Mouse (Mus musculus) midbrain, embryonic 11.5 days (tissue): ENCODE measurements around the gene Stk19. TPM values are rescaled to one million over a fixed set of nuclear protein-coding genes. Genes with fewer than 3 reads are reported as not detected.

ENCODE experiments used
- ATAC-seq: fragments of 200-750 bp; cut with Nextera tagmentation; 2 replicates; pipeline ENCODE4 v1.8.0; 2017; ENCODE audit warnings: moderate TSS enrichment, moderate library complexity; ENCODE audit not compliant: low FRiP score
- DNase-seq: peaks from one replicate; pipeline ENCODE4 v3.0.0; 2015; ENCODE audit warnings: low spot score; ENCODE audit errors: missing footprints
- H3K27ac ChIP-seq: fragments of 300-500 bp; sonication (generic); 2 replicates; pipeline ENCODE4 v1.5.1; 2014; ENCODE audit warnings: low read depth, low read length
- H3K27me3 ChIP-seq: fragments of 300-500 bp; sonication (generic); 2 replicates; pipeline ENCODE4 v1.6.1; 2014; ENCODE audit warnings: mild to moderate bottlenecking, low read length, moderate library complexity, mixed read lengths; ENCODE audit not compliant: control insufficient read depth, insufficient read depth
- H3K36me3 ChIP-seq: fragments of 300-500 bp; sonication (generic); 2 replicates; pipeline ENCODE4 v1.6.1; 2014; ENCODE audit warnings: mild to moderate bottlenecking, low read length, moderate library complexity, mixed read lengths; ENCODE audit not compliant: control insufficient read depth, insufficient read depth
- H3K4me1 ChIP-seq: fragments of 300-500 bp; sonication (generic); 2 replicates; pipeline ENCODE4 v1.6.1; 2014; ENCODE audit warnings: low read length; ENCODE audit not compliant: control insufficient read depth, insufficient read depth
- H3K4me2 ChIP-seq: fragments of 300-500 bp; sonication (generic); 2 replicates; pipeline ENCODE4 v1.6.1; 2014; ENCODE audit warnings: mild to moderate bottlenecking, moderate library complexity
- H3K4me3 ChIP-seq: fragments of 300-500 bp; sonication (generic); 2 replicates; pipeline ENCODE4 v1.5.1; 2014; ENCODE audit warnings: low read depth, low read length
- H3K9ac ChIP-seq: fragments of 300-500 bp; sonication (generic); 2 replicates; pipeline ENCODE4 v1.6.1; 2014; ENCODE audit warnings: low read length
- H3K9me3 ChIP-seq: fragments of 300-500 bp; sonication (generic); 2 replicates; pipeline ENCODE4 v1.6.1; 2016; ENCODE audit warnings: low read length; ENCODE audit not compliant: control insufficient read depth
- WGBS: fragments of 180-500 bp; shearing (Covaris S2); extraction: QIAGEN DNeasy Blood & Tissue Kit; methylation state at CpG from one replicate; pipeline ENCODE4 v1.1.7; 2014; 5-methylcytosine and 5-hydroxymethylcytosine counted together
- microRNA-seq: library from miRNA; unstranded; fragments of <30 nt; microRNA quantifications from one replicate; pipeline ENCODE4, GENCODE M21; 2017
- polyA plus RNA-seq: library from polyadenylated mRNA; unstranded; fragments of >200 nt; fragmentation: Nextera tagmentation; extraction: Ambion mirVana; gene quantifications from 2 replicates; pipeline ENCODE4 v1.2.1, GENCODE M21; 2014

Gene Stk19
- polyA plus RNA-seq, 1 experiment from 2014 or later: 21.5 TPM

DNA sequence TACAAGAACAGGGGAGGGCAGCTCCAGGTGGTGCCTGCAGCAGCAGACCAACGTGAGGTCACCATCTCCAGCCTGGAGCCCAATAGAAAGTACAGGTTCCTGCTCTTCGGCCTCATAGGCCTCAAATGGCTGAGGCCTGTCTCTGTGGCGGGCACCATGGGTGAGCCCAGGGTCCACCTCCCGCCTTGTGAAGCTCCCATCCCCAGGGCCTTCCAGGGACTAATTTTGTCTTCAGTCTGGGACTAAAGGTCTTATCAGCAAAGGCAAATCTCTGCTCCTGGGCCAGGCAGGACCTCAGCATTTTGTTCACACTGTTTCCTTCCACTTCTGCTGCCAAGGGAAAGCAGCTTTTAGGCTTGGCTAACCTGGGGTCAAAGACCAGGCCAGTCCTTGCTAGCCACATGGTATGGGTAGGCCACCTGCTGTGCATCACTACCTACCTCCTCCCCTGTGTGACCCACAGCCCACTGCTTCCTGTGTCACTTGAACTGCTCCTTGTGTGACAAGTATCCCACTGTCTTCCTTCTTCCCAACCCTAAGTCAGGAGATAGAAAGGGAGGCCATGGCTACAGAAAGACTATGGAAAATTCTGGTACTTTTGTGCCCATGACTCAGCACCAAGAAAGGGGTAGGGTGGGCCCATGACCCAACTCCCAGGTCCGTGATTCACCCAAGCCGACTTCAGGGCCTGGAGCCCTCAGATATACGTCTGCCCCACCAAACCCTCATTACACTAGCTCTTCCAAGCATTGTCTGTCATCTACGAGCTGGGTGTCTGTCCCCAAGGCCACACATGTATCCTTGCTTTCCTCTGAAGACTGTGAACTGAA lies 40.2 kb downstream of the Stk19 start:
- Histone ChIP-seq H3K36me3 (no peaks in the 10 kb centered on the region), H3K9me3 (no peaks in the 10 kb centered on the region), H3K4me2 (no peak overlapping the region), H3K9ac (no peak overlapping the region), H3K4me3 (no peak overlapping the region), H3K4me1 (no peaks in the 10 kb centered on the region), H3K27me3 (no peaks in the 10 kb centered on the region), H3K27ac (no peak overlapping the region)
- ATAC-seq (no peak), DNase-seq (no peak)
- WGBS: 84% methylated on average over 8 of the region's 8 CpGs

DNA sequence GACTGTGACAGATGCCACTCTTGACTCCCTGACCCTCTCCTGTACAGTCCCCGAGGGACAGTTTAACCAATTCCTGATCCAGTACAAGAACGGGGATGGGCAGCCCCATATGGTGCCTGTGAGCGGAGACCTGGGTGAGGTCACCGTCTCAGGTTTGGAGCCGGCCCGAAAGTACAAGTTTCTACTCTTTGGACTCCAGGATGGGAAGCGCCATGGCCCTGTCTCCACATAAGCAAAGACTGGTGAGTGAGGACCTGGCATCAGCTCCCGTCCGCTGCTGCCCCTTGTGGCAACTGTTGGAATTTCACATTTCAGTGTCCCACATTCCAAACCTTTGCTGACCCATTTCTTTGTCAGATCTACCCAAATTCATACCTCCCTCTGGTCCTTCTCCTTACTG lies 41.1 kb downstream of the Stk19 start:
- Histone ChIP-seq H3K27me3 (no peaks in the 10 kb centered on the region), H3K9ac (no peak overlapping the region), H3K36me3 (no peaks in the 10 kb centered on the region), H3K4me1 (no peaks in the 10 kb centered on the region), H3K9me3 (no peaks in the 10 kb centered on the region), H3K4me3 (no peak overlapping the region), H3K4me2 (no peak overlapping the region), H3K27ac (no peak overlapping the region)
- peak; percentile 87 for DNase-seq
- ATAC-seq: no peak
- WGBS: 59% methylated on average over 9 of the region's 9 CpGs

DNA sequence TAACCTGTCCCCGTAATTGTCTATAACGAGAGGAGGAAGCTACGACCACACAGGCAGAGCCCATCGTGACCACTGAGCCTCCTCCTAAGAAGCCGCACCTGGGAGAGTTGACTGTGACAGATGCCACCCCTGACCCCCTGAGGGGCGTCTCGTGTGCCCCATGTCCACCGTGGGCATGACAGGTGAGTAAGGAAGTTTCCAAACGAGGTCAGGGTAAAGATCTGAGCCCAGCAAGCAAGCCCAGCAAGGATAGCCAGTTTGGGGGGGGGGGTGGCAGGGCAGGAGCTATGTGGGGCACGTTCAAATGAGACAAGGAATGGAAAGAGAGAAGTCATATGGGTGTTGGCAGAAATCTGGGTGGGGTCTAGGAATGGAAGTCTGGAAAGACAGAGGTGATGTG lies 41.7 kb downstream of the Stk19 start:
- Histone ChIP-seq H3K27me3 (no peaks in the 10 kb centered on the region), H3K4me1 (no peaks in the 10 kb centered on the region), H3K27ac (no peak overlapping the region), H3K4me3 (no peak overlapping the region), H3K9me3 (no peaks in the 10 kb centered on the region), H3K4me2 (no peak overlapping the region), H3K9ac (no peak overlapping the region), H3K36me3 (no peaks in the 10 kb centered on the region)
- WGBS: 85% methylated on average over 10 of the region's 10 CpGs
- DNase-seq (no peak), ATAC-seq (no peak)

DNA sequence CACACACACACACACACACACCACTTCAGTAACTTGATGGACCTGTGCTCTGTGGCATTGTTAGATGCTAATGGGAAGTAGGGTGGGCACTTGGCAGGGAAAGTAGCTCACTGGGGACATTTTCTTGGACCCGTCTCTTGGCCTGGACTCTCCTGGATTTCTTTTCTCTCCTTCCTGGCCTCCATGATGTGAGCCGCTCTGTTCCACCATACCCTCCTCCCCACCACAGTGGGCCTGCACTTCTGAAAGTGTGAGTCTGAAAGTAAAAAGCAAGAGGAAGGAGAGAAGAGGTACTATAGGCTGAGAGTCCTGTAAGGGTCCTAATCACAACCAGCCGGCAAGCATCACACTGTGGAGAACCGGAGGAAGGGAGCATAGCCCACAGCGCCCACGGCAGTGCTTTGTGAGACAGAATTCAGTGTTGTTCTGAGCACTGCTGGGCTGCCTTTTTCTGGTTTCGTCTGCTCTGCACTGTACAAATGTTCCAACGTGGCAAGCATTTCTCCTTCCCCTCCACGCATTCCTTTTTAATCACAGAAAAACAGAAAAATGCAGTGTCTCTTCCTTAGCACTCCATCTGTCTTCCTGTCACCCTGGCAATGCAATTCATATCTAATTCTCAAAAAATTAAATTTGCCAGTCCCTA lies 58.9 kb downstream of the Stk19 start:
- H3K4me3 ChIP-seq: no peak overlapping the region

More for the DNA sequence above, 58.9 kb downstream of the Stk19 start:
- WGBS: 82% methylated on average over 9 of the region's 9 CpGs
- ATAC-seq (no peak), DNase-seq (no peak)
- H3K9ac ChIP-seq: no peak overlapping the region
- no peaks in the 10 kb centered on the region for H3K36me3 ChIP-seq
- no peak overlapping the region for H3K27ac ChIP-seq
- no peak overlapping the region for H3K4me2 ChIP-seq
- H3K9me3 ChIP-seq: no peaks in the 10 kb centered on the region; the same call in 1 of the 2 replicates
- no peaks in the 10 kb centered on the region for H3K4me1 ChIP-seq
- no peaks in the 10 kb centered on the region for H3K27me3 ChIP-seq

Small RNA genes lying within 50 kb of the gene (microRNA-seq; reads per million reads assigned to microRNA genes)
- gene Mir6970: 0.95 reads per million
- gene Mir6971: 2.5 reads per million, percentile 9 among the genes with 10 or more reads in this experiment
- gene Mir6972: not detected

Other genes with a start within 250 kb of the Stk19 start
- gene Gpsm3, start 247.1 kb downstream of the Stk19 start, polyA plus RNA-seq: 4.4 and 4.8 TPM in 2 replicates
- gene Pbx2, start 245.7 kb downstream of the Stk19 start, polyA plus RNA-seq: 17.3 and 20.1 TPM in 2 replicates
- 1.4 and 1.6 TPM in 2 replicates for gene Ager, start 239.1 kb downstream of the Stk19 start, polyA plus RNA-seq
- gene Rnf5, start 233.3 kb downstream of the Stk19 start, polyA plus RNA-seq: 180 and 185 TPM in 2 replicates
- gene Agpat1, start 232.7 kb downstream of the Stk19 start, polyA plus RNA-seq: 68.4 and 75.3 TPM in 2 replicates
- 3.3 and 3.8 TPM in 2 replicates for gene Egfl8, start 221.0 kb downstream of the Stk19 start, polyA plus RNA-seq
- 25.8 and 26.4 TPM in 2 replicates for gene Ppt2, start 208.4 kb downstream of the Stk19 start, polyA plus RNA-seq
- 1.8 and 2.4 TPM in 2 replicates for gene Prrt1, start 207.4 kb downstream of the Stk19 start, polyA plus RNA-seq
- 14.4 and 15.1 TPM in 2 replicates for gene Fkbpl, start 192.2 kb downstream of the Stk19 start, polyA plus RNA-seq
- 68.2 and 77.6 TPM in 2 replicates for gene Atf6b, start 189.8 kb downstream of the Stk19 start, polyA plus RNA-seq
- gene Tnxb, start 166.4 kb downstream of the Stk19 start, polyA plus RNA-seq: 0.03 and 0.05 TPM in 2 replicates
- gene C4b, start 93.1 kb downstream of the Stk19 start, polyA plus RNA-seq: not detected in 2 replicates
- not detected in 2 replicates for gene Cyp21a1, start 32.4 kb downstream of the Stk19 start, polyA plus RNA-seq
- 60.7 and 64.8 TPM in 2 replicates for gene Dxo, start 74 bp upstream of the Stk19 start, polyA plus RNA-seq
- 30.7 and 36.2 TPM in 2 replicates for gene Skiv2l, start 13.3 kb upstream of the Stk19 start, polyA plus RNA-seq
- gene Nelfe, start 13.4 kb upstream of the Stk19 start, polyA plus RNA-seq: 117 and 125 TPM in 2 replicates
- gene Cfb, start 25.6 kb upstream of the Stk19 start, polyA plus RNA-seq: 1.6 and 1.9 TPM in 2 replicates
- gene Zbtb12, start 42.5 kb upstream of the Stk19 start, polyA plus RNA-seq: 2.5 and 2.9 TPM in 2 replicates
- 0.05 and 0.15 TPM in 2 replicates for gene Gm20547, start 45.1 kb upstream of the Stk19 start, polyA plus RNA-seq
- 0.83 and 1.5 TPM in 2 replicates for gene C2, start 61.3 kb upstream of the Stk19 start, polyA plus RNA-seq
- 56.9 and 60.5 TPM in 2 replicates for gene Ehmt2, start 61.5 kb upstream of the Stk19 start, polyA plus RNA-seq
- not detected in 2 replicates for gene Slc44a4, start 77.5 kb upstream of the Stk19 start, polyA plus RNA-seq
- 11.0 and 12.3 TPM in 2 replicates for gene Neu1, start 94.3 kb upstream of the Stk19 start, polyA plus RNA-seq
- gene Hspa1b, start 122.3 kb upstream of the Stk19 start, polyA plus RNA-seq: 0.08 and 0.26 TPM in 2 replicates
- gene Gm20481, start 133.0 kb upstream of the Stk19 start, polyA plus RNA-seq: not detected in 2 replicates
- 0.59 and 1.2 TPM in 2 replicates for gene Hspa1a, start 135.2 kb upstream of the Stk19 start, polyA plus RNA-seq
- gene Hspa1l, start 135.8 kb upstream of the Stk19 start, polyA plus RNA-seq: 1.4 and 2.0 TPM in 2 replicates
- gene Lsm2, start 144.9 kb upstream of the Stk19 start, polyA plus RNA-seq: 213 and 234 TPM in 2 replicates
- 76.1 and 81.2 TPM in 2 replicates for gene Vars, start 164.0 kb upstream of the Stk19 start, polyA plus RNA-seq
- 0.07 TPM in 1 of 2 replicates, not detected in the other for gene Vwa7, start 179.6 kb upstream of the Stk19 start, polyA plus RNA-seq
- gene Sapcd1, start 191.1 kb upstream of the Stk19 start, polyA plus RNA-seq: 5.3 and 7.3 TPM in 2 replicates
- 5.0 and 5.2 TPM in 2 replicates for gene Msh5, start 209.8 kb upstream of the Stk19 start, polyA plus RNA-seq
- 73.8 and 83.9 TPM in 2 replicates for gene Clic1, start 213.0 kb upstream of the Stk19 start, polyA plus RNA-seq
- 614 and 653 TPM in 2 replicates for gene Ddah2, start 222.1 kb upstream of the Stk19 start, polyA plus RNA-seq
- not detected in 2 replicates for gene Ly6g6c, start 228.4 kb upstream of the Stk19 start, polyA plus RNA-seq
- gene Mpig6b, start 229.2 kb upstream of the Stk19 start, polyA plus RNA-seq: 0.76 and 0.89 TPM in 2 replicates
- gene Ly6g6e, start 240.0 kb upstream of the Stk19 start, polyA plus RNA-seq: not detected in 2 replicates
- gene Ly6g6d, start 241.1 kb upstream of the Stk19 start, polyA plus RNA-seq: 0.97 and 1.5 TPM in 2 replicates
- 0.28 and 0.74 TPM in 2 replicates for gene Ly6g6f, start 248.7 kb upstream of the Stk19 start, polyA plus RNA-seq